Mouse (Mus musculus) G1E (cell line): ENCODE results near the gene Sell.

ENCODE experiments used
- CTCF ChIP-seq: IDR thresholded peaks from 2 replicates; pipeline ENCODE4 v1.5.1; 2012; ENCODE audit warnings: low read depth, low read length, inconsistent platforms, mixed read lengths
- GATA2 ChIP-seq: IDR thresholded peaks from 2 replicates; pipeline ENCODE4 v1.6.1; 2012; ENCODE audit warnings: low read depth, low read length, inconsistent platforms, borderline replicate concordance
- TAL1 ChIP-seq: conservative IDR thresholded peaks from 2 replicates; pipeline ENCODE4 v1.6.1; 2012; ENCODE audit warnings: low read depth, low read length, inconsistent platforms, mixed read lengths

DNA sequence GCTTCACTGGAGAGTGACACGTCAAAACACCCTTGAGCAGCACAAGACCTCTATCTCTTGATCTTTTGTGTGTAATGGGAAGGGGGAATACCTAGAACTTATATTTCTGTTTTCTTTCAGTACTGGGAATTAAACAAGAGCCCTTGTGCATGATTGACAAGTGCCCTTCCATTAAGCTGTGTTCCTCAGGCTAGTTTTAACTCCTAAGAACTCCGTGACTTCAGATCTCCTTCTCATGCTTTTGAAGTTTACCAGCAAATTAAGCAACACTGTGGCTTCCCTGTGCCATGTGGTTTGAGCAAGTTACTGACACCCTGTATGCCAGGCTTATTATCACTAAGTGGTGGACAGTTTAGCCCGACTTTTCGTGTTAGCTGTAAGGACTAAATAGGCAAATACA lies 21.3 kb downstream of the Sell start:
- no peak for TF ChIP-seq TAL1
- TF ChIP-seq CTCF, result no peak
- TF ChIP-seq GATA2, result no peak
